Mouse (Mus musculus): ENCODE data around the gene Gm17078.
"Not testable (repeated sequence)": the region's sequence is repeated elsewhere in the genome, so short reads cannot be mapped to it uniquely, and the experiment has no call there.

DNA sequence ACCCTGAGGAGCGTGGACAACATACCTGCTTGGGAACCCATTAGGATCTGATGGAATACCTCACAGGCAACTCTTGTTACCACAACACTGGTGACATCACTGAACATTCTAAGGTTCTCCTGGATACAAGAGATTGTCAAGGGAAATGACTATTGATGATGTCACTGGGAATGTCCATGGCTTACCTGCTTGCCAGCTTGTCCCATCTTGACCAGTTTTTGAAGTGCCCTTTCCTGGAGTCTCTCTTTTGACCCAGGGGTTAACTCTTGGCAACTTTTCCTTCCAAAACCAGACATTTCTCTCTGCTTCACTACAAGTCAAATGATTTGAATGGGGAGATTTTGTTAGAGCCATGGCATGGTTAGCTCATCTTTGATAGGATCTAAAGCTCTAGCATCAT is 24.5 kb upstream of the Gm17078 start, which contains the start of gene Gm4181:
- not testable (repeated sequence) for TF ChIP-seq CTCF (IDR thresholded peaks at IDR 0.05; ENCODE audit: control insufficient read depth, insufficient read depth, insufficient read length); USF1 (IDR thresholded peaks at IDR 0.05; ENCODE audit: low read depth); MAX (IDR thresholded peaks at IDR 0.05); MYOG (IDR thresholded peaks at IDR 0.05; ENCODE audit: control insufficient read depth, extremely low read depth, insufficient read length); FOSL1 (IDR thresholded peaks at IDR 0.05; ENCODE audit: insufficient read depth, low read length, poor library complexity, severe bottlenecking); MYOD1 (IDR thresholded peaks at IDR 0.05; ENCODE audit: control insufficient read depth, insufficient read length, low read depth); CEBPB (IDR thresholded peaks at IDR 0.05; ENCODE audit: low read depth)
